Mouse (Mus musculus): ENCODE data around the gene Dhx9. TPM values are rescaled to one million over a fixed set of nuclear protein-coding genes. Genes with fewer than 3 reads are reported as not detected.

Dhx9 gene
- polyA plus RNA-seq, 2 experiments, result 9.8 to 52.5 TPM

GRCm38 (mm10) chr1:153506266-153506665, 18.8 kb upstream of the Dhx9 start:
- no peak for ATAC-seq (ENCODE audit: insufficient read depth)
- no peak for TF ChIP-seq EP300 (IDR thresholded peaks at IDR 0.05; ENCODE audit: low read depth)
- no peak for TF ChIP-seq CTCF (IDR thresholded peaks at IDR 0.05; ENCODE audit: low read depth)
- no peak overlapping the region for H3K27ac ChIP-seq
- H3K9ac ChIP-seq (replicated peaks), result no peak overlapping the region
- H3K27me3 ChIP-seq (ENCODE audit: control insufficient read depth, insufficient read depth, low read length), result no peaks in the 10 kb centered on the region
- no peak for DNase-seq (ENCODE audit: low read depth in 3 of 3, low spot score in 3 of 3)
- H3K4me1 ChIP-seq (replicated peaks; ENCODE audit: control insufficient read depth in 2 of 2, insufficient read depth in 2 of 2, low read length in 1 of 2), result 0 out of 4 replicates have a peak, but pooled peaks cover 0 to 2% of the 10 kb centered on the region in 2 experiments
- no peaks in the 10 kb centered on the region for H3K36me3 ChIP-seq (replicated peaks; ENCODE audit: control insufficient read depth, insufficient read depth, low read depth)
- H3K9me3 ChIP-seq (ENCODE audit: control insufficient read depth, low read length), result no peaks in the 10 kb centered on the region
- no peak overlapping the region for H3K4me2 ChIP-seq (ENCODE audit: low read depth)
- 65% methylated on average over 6 of the region's 6 CpGs for WGBS (ENCODE audit: insufficient replicate concordance)
- H3K4me3 ChIP-seq (ENCODE audit: insufficient read depth in 1 of 2, low read depth in 2 of 2, low read length in 2 of 2), result no peak overlapping the region

- no peak for DNase-seq (ENCODE audit: low read depth in 3 of 3, low spot score in 3 of 3)
Observed at GRCm38 (mm10) chr1:153501644-153502321, 14.3 kb upstream of the Dhx9 start.

GRCm38 (mm10) chr1:153500030-153500429, 12.6 kb upstream of the Dhx9 start:
- Histone ChIP-seq H3K27me3 (ENCODE audit: control insufficient read depth, insufficient read depth, low read length) (no peaks in the 10 kb centered on the region), H3K9me3 (ENCODE audit: control insufficient read depth, low read length) (no peaks in the 10 kb centered on the region), H3K9ac (replicated peaks) (no peak overlapping the region), H3K4me3 (ENCODE audit: insufficient read depth in 1 of 2, low read depth in 2 of 2, low read length in 2 of 2) (no peak overlapping the region), H3K4me2 (ENCODE audit: low read depth) (no peak overlapping the region), H3K36me3 (replicated peaks; ENCODE audit: control insufficient read depth, insufficient read depth, low read depth) (no peaks in the 10 kb centered on the region), H3K4me1 (replicated peaks; ENCODE audit: control insufficient read depth in 2 of 2, insufficient read depth in 2 of 2, low read length in 1 of 2) (0 out of 4 replicates have a peak, but pooled peaks cover 0 to 2% of the 10 kb centered on the region in 2 experiments), H3K27ac (no peak overlapping the region)
- TF ChIP-seq CTCF (IDR thresholded peaks at IDR 0.05; ENCODE audit: low read depth), result no peak
- no peak for TF ChIP-seq EP300 (IDR thresholded peaks at IDR 0.05; ENCODE audit: low read depth)
- no peak for ATAC-seq (ENCODE audit: insufficient read depth)
- 71% methylated on average over 9 of the region's 9 CpGs for WGBS (ENCODE audit: insufficient replicate concordance)
- DNase-seq (ENCODE audit: low read depth in 3 of 3, low spot score in 3 of 3), result no peak

More at GRCm38 (mm10) chr1:153501644-153502321, 14.3 kb upstream of the Dhx9 start:
- 0 out of 2 replicates have a peak, but pooled peaks have one; percentile 17 for TF ChIP-seq CTCF (IDR thresholded peaks at IDR 0.05; ENCODE audit: low read depth)
- no peak for TF ChIP-seq EP300 (IDR thresholded peaks at IDR 0.05; ENCODE audit: low read depth)
- Histone ChIP-seq H3K27ac (no peak overlapping the region), H3K4me1 (replicated peaks; ENCODE audit: control insufficient read depth in 2 of 2, insufficient read depth in 2 of 2, low read length in 1 of 2) (0 out of 4 replicates have a peak, but pooled peaks cover 0 to 2% of the 10 kb centered on the region in 2 experiments), H3K27me3 (ENCODE audit: control insufficient read depth, insufficient read depth, low read length) (no peaks in the 10 kb centered on the region), H3K9me3 (ENCODE audit: control insufficient read depth, low read length) (no peaks in the 10 kb centered on the region), H3K4me2 (ENCODE audit: low read depth) (no peak overlapping the region), H3K4me3 (ENCODE audit: insufficient read depth in 1 of 2, low read depth in 2 of 2, low read length in 2 of 2) (no peak overlapping the region), H3K36me3 (replicated peaks; ENCODE audit: control insufficient read depth, insufficient read depth, low read depth) (no peaks in the 10 kb centered on the region), H3K9ac (replicated peaks) (no peak overlapping the region)
- peak; percentile 35; the same call in 1 of the 2 replicates for ATAC-seq (ENCODE audit: insufficient read depth)
- 30% methylated on average over 5 of the region's 5 CpGs for WGBS (ENCODE audit: insufficient replicate concordance)

- TF ChIP-seq CTCF (IDR thresholded peaks at IDR 0.05; ENCODE audit: low read depth), result no peak
- TF ChIP-seq EP300 (IDR thresholded peaks at IDR 0.05; ENCODE audit: low read depth), result no peak
- Histone ChIP-seq H3K4me2 (ENCODE audit: low read depth) (no peak overlapping the region), H3K36me3 (replicated peaks; ENCODE audit: control insufficient read depth, insufficient read depth, low read depth) (no peaks in the 10 kb centered on the region), H3K27ac (no peak overlapping the region), H3K4me3 (ENCODE audit: insufficient read depth in 1 of 2, low read depth in 2 of 2, low read length in 2 of 2) (no peak overlapping the region), H3K27me3 (ENCODE audit: control insufficient read depth, insufficient read depth, low read length) (no peaks in the 10 kb centered on the region), H3K9me3 (ENCODE audit: control insufficient read depth, low read length) (no peaks in the 10 kb centered on the region), H3K9ac (replicated peaks) (no peak overlapping the region), H3K4me1 (replicated peaks; ENCODE audit: control insufficient read depth in 2 of 2, insufficient read depth in 2 of 2, low read length in 1 of 2) (0 out of 4 replicates have a peak, but pooled peaks cover 0 to 6% of the 10 kb centered on the region in 2 experiments)
- 63% methylated on average over 3 of the region's 3 CpGs for WGBS (ENCODE audit: insufficient replicate concordance)
- DNase-seq (ENCODE audit: low read depth in 3 of 3, low spot score in 3 of 3), result no peak
- ATAC-seq (ENCODE audit: insufficient read depth), result no peak
Observed at GRCm38 (mm10) chr1:153496030-153496429, 8.6 kb upstream of the Dhx9 start.

DNA sequence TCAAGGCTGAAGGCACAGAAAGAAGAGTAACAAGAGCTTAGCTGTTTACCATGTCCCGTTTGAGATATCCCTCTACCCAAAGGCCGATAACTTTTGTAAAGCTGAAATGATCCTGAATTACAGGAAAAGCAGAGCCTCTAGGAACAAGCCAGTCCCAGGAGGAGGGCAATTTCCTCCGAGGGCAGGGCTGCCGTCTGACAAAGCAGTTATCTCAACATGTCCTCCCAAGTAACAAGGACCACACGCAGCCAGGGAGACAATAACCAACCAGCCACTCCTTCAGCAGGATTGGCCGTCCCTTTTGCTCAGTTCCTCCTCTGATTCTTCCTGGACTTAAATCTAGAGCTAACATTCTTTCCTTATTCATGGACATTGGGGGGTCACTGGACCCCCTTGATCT, 6.5 kb upstream of the Dhx9 start:
- 23% methylated on average over 6 of the region's 6 CpGs for WGBS (ENCODE audit: insufficient replicate concordance)

More for the DNA sequence above, 6.5 kb upstream of the Dhx9 start:
- DNase-seq (ENCODE audit: low read depth in 3 of 3, low spot score in 3 of 3) (no peak), ATAC-seq (ENCODE audit: insufficient read depth) (no peak)
- H3K4me2 ChIP-seq (ENCODE audit: low read depth), result no peak overlapping the region
- TF ChIP-seq CTCF (IDR thresholded peaks at IDR 0.05; ENCODE audit: low read depth), result no peak
- no peak for TF ChIP-seq EP300 (IDR thresholded peaks at IDR 0.05; ENCODE audit: low read depth)
- no peaks in the 10 kb centered on the region for H3K27me3 ChIP-seq (ENCODE audit: control insufficient read depth, insufficient read depth, low read length)
- no peak overlapping the region for H3K27ac ChIP-seq
- no peak overlapping the region for H3K4me3 ChIP-seq (ENCODE audit: insufficient read depth in 1 of 2, low read depth in 2 of 2, low read length in 2 of 2)
- H3K36me3 ChIP-seq (replicated peaks; ENCODE audit: control insufficient read depth, insufficient read depth, low read depth), result no peaks in the 10 kb centered on the region
- 0 out of 4 replicates have a peak, but pooled peaks cover 0 to 6% of the 10 kb centered on the region in 2 experiments for H3K4me1 ChIP-seq (replicated peaks; ENCODE audit: control insufficient read depth in 2 of 2, insufficient read depth in 2 of 2, low read length in 1 of 2)
- no peak overlapping the region for H3K9ac ChIP-seq (replicated peaks)
- H3K9me3 ChIP-seq (ENCODE audit: control insufficient read depth, low read length), result no peaks in the 10 kb centered on the region

All from liver, embryonic 14.5 days (tissue).